8 mouse cellular contexts compared by ENCODE assay signal in the genomic region with DNA sequence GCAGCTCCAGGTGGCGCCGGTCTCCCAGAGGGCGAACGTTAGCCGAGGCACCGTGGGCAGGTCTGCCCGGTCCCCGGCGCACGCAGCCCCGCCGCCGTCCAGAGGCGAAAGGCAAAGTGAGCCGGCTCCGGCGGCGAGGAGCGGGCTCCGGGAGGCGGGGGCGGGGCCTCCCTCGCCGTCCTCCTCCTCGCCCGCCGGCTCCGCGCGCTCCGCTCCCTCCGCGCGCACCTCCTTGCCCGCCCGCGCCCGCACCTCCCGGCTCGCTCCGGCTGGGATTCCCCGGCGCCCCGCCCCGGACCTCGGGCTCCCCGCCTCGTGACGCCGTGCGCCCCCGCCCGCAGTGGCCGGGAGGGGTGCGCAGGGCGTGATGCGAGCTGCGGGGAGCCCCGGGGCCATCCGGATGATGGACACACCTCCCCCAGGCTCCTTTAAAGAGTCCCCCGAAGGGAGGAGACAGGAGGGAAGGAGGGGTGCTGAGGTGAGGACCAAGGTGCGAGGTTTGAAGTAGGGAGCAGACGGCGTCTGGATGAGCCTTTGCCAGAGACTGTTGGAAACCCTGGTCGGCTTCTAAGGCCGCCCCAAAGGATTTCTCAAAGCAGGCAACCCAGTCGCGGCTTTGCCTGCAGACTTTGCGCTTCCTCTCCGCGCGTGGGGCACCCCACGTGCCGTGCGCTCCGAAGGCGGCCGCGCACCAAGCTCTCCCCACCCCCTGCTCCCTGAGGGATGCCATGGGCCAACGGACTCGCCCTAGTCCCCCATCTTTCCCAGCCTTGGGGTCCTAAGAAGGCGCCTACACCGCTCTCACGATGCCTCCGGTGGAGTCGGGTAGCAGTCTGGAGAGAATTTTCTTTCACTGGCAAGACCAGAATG. TPM values are rescaled to one million over a fixed set of nuclear protein-coding genes. Genes with fewer than 3 reads are reported as not detected.
A peak's percentile ranks its signal among the peaks of the same experiment; 100 is the strongest.
DNase-seq lines count a peak whose midpoint lies in the region; ATAC-seq and TF ChIP-seq lines count a peak whose summit lies in the region.

TSS of gene Kcng3 (minus strand) at position 113 of the 870 bp plus-strand sequence.

- peak within 1 kb of the TSS; percentile 57 for H3K4me3 ChIP-seq in forebrain, embryonic 13.5 days
- H3K4me3 ChIP-seq in hindbrain, postnatal 0 days (ENCODE audit: low read length) = peak within 1 kb of the TSS; percentile 51
- peak within 1 kb of the TSS; percentile 63 for H3K4me3 ChIP-seq in limb, embryonic 13.5 days
- H3K4me3 ChIP-seq in midbrain, embryonic 16.5 days (ENCODE audit: low read depth, low read length) = peak within 1 kb of the TSS; percentile 56
- H3K4me3 ChIP-seq in stomach, postnatal 0 days (ENCODE audit: low read depth, low read length) = peak within 1 kb of the TSS; percentile 53

- H3K9ac ChIP-seq in forebrain, embryonic 13.5 days = peak within 1 kb of the TSS; percentile 60
- peak within 1 kb of the TSS; percentile 37 for H3K9ac ChIP-seq in hindbrain, postnatal 0 days (replicated peaks; ENCODE audit: low read length)
- peak within 1 kb of the TSS; percentile 65 for H3K9ac ChIP-seq in limb, embryonic 13.5 days
- peak within 1 kb of the TSS; percentile 59 for H3K9ac ChIP-seq in midbrain, embryonic 16.5 days (ENCODE audit: low read depth, low read length)
- peak within 1 kb of the TSS; percentile 47 for H3K9ac ChIP-seq in stomach, postnatal 0 days (ENCODE audit: low read length)

- TF ChIP-seq CTCF in hindbrain, postnatal 0 days (IDR thresholded peaks at IDR 0.05; ENCODE audit: low read depth) = no peak
- no peak for TF ChIP-seq CTCF in stomach, postnatal 0 days (IDR thresholded peaks at IDR 0.05; ENCODE audit: low read depth)

- peaks cover 31% of the 10 kb centered on the region for H3K4me1 ChIP-seq in forebrain, embryonic 13.5 days
- H3K4me1 ChIP-seq in hindbrain, postnatal 0 days (ENCODE audit: insufficient read depth, low read length) = no peaks in the 10 kb centered on the region; the same call in 1 of the 2 replicates
- peaks cover 24% of the 10 kb centered on the region for H3K4me1 ChIP-seq in limb, embryonic 13.5 days
- peaks cover 23% of the 10 kb centered on the region for H3K4me1 ChIP-seq in midbrain, embryonic 16.5 days (ENCODE audit: control insufficient read depth, insufficient read depth, low read length)
- H3K4me1 ChIP-seq in stomach, postnatal 0 days (replicated peaks; ENCODE audit: control insufficient read depth, insufficient read depth) = no peaks in the 10 kb centered on the region

- no peaks in the 10 kb centered on the region for H3K9me3 ChIP-seq in forebrain, embryonic 13.5 days (replicated peaks)
- H3K9me3 ChIP-seq in hindbrain, postnatal 0 days (ENCODE audit: low read length) = no peaks in the 10 kb centered on the region
- H3K9me3 ChIP-seq in limb, embryonic 13.5 days = no peaks in the 10 kb centered on the region
- no peaks in the 10 kb centered on the region for H3K9me3 ChIP-seq in midbrain, embryonic 16.5 days (replicated peaks; ENCODE audit: control insufficient read depth, low read length, poor library complexity, severe bottlenecking)
- H3K9me3 ChIP-seq in stomach, postnatal 0 days (ENCODE audit: control insufficient read depth, low read length) = no peaks in the 10 kb centered on the region

- no peak for TF ChIP-seq EP300 in stomach, postnatal 0 days (optimal IDR thresholded peaks at IDR 0.05)

- H3K27me3 ChIP-seq in forebrain, embryonic 13.5 days = peaks cover 86% of the 10 kb centered on the region
- H3K27me3 ChIP-seq in hindbrain, postnatal 0 days (ENCODE audit: insufficient read depth, low read length) = peaks cover 34% of the 10 kb centered on the region
- peaks cover 75% of the 10 kb centered on the region for H3K27me3 ChIP-seq in limb, embryonic 13.5 days
- H3K27me3 ChIP-seq in midbrain, embryonic 16.5 days (ENCODE audit: control insufficient read depth, insufficient read depth, low read depth, low read length) = peaks cover 36% of the 10 kb centered on the region
- peaks cover 8% of the 10 kb centered on the region; the same call in 1 of the 2 replicates for H3K27me3 ChIP-seq in stomach, postnatal 0 days (ENCODE audit: control insufficient read depth, insufficient read depth, low read length)

- no peaks in the 10 kb centered on the region for H3K36me3 ChIP-seq in forebrain, embryonic 13.5 days (ENCODE audit: poor library complexity, severe bottlenecking)
- no peaks in the 10 kb centered on the region for H3K36me3 ChIP-seq in hindbrain, postnatal 0 days (ENCODE audit: insufficient read depth, low read length)
- no peaks in the 10 kb centered on the region for H3K36me3 ChIP-seq in limb, embryonic 13.5 days
- no peaks in the 10 kb centered on the region for H3K36me3 ChIP-seq in midbrain, embryonic 16.5 days (ENCODE audit: control insufficient read depth, insufficient read depth, low read length)
- no peaks in the 10 kb centered on the region for H3K36me3 ChIP-seq in stomach, postnatal 0 days (ENCODE audit: control insufficient read depth, insufficient read depth, low read length)

- H3K4me2 ChIP-seq in forebrain, embryonic 13.5 days = peak within 1 kb of the TSS; percentile 83
- peak within 1 kb of the TSS; percentile 74 for H3K4me2 ChIP-seq in hindbrain, postnatal 0 days (ENCODE audit: low read depth, low read length)
- peak within 1 kb of the TSS; percentile 94 for H3K4me2 ChIP-seq in limb, embryonic 13.5 days (replicated peaks)
- H3K4me2 ChIP-seq in midbrain, embryonic 16.5 days (ENCODE audit: low read length) = peak within 1 kb of the TSS; percentile 78
- H3K4me2 ChIP-seq in stomach, postnatal 0 days (replicated peaks; ENCODE audit: low read depth) = peak within 1 kb of the TSS; percentile 94

- ATAC-seq in forebrain, embryonic 13.5 days = peak; percentile 59
- ATAC-seq in hindbrain, postnatal 0 days = peak; percentile 70
- ATAC-seq in limb, embryonic 13.5 days (ENCODE audit: low FRiP score, low read depth) = peak; percentile 57
- ATAC-seq in midbrain, embryonic 16.5 days = peak; percentile 66
- ATAC-seq in stomach, postnatal 0 days (ENCODE audit: low FRiP score, low TSS enrichment) = peak; percentile 62

- under 1% methylated on average over 79 of the region's 86 CpGs for WGBS in forebrain, embryonic 13.5 days
- under 1% methylated on average over 42 of the region's 86 CpGs for WGBS in hindbrain, postnatal 0 days
- WGBS in limb, embryonic 13.5 days = under 1% methylated on average over 68 of the region's 86 CpGs
- under 1% methylated on average over 67 of the region's 86 CpGs for WGBS in midbrain, embryonic 16.5 days
- WGBS in stomach, postnatal 0 days = under 1% methylated on average over 78 of the region's 86 CpGs

- no peak within 1 kb of the TSS for H3K27ac ChIP-seq in forebrain, embryonic 13.5 days
- 0 out of 2 replicates have a peak within 1 kb of the TSS, but pooled peaks have one; percentile 11 for H3K27ac ChIP-seq in hindbrain, postnatal 0 days
- H3K27ac ChIP-seq in limb, embryonic 13.5 days = no peak within 1 kb of the TSS
- H3K27ac ChIP-seq in midbrain, embryonic 16.5 days (ENCODE audit: low read length) = no peak within 1 kb of the TSS
- H3K27ac ChIP-seq in stomach, postnatal 0 days (replicated peaks) = no peak within 1 kb of the TSS

- peak; percentile 32 for DNase-seq in gastrocnemius, postnatal 10 days
- DNase-seq in gastrocnemius, adult 18-20 months (ENCODE audit: low spot score) = no peak
- peak; percentile 86 for DNase-seq in adrenal gland, adult 2 months
- DNase-seq in hindbrain, postnatal 0 days (ENCODE audit: low spot score) = peak; percentile 51
- DNase-seq in stomach, postnatal 0 days (ENCODE audit: low spot score) = peak; percentile 62

RNA-seq across cellular contexts. Expression of gene Kcng3, which starts in this region (rescaled TPM):
- total RNA-seq in gastrocnemius, postnatal 10 days (2021) = under 1 TPM in 1 of 2 experiments, not detected in 1; 0.16 TPM
- total RNA-seq in gastrocnemius, adult 18-20 months (2021) = not detected
- 10 to 100 TPM in 1 of 2 experiments, 1 to 10 TPM in 1; 8.9 to 13.2 TPM for total RNA-seq in adrenal gland, adult 2 months (2021)
- polyA plus RNA-seq in adrenal gland, adult 2 months (2012; rRNA removed) = 2.7 and 3.4 TPM in 2 replicates
- polyA plus RNA-seq in forebrain, embryonic 13.5 days (2015; fragmentation: Nextera tagmentation; extraction: Ambion mirVana) = not detected in 2 replicates
- total RNA-seq in hindbrain, postnatal 0 days (2014; rRNA removed) = 2.2 and 3.2 TPM in 2 replicates
- 0.06 and 0.11 TPM in 2 replicates for polyA plus RNA-seq in hindbrain, postnatal 0 days (2015; fragmentation: Nextera tagmentation; extraction: Ambion mirVana)
- not detected in 2 replicates for polyA plus RNA-seq in limb, embryonic 13.5 days (2015; fragmentation: Nextera tagmentation; extraction: Ambion mirVana)
- polyA plus RNA-seq in midbrain, embryonic 16.5 days (2015; fragmentation: Nextera tagmentation; extraction: Ambion mirVana) = 0.10 TPM in 1 of 2 replicates, not detected in the other
- 0.02 TPM in 1 of 2 replicates, not detected in the other for polyA plus RNA-seq in stomach, postnatal 0 days (2015; fragmentation: Nextera tagmentation; extraction: Ambion mirVana)

Comparison
In these comparisons a context has a peak if more than half of its experiments do, and no peak if none do; other contexts are left out.
1. Peak in DNase-seq in gastrocnemius, postnatal 10 days; RNA of the gene not detected or under 1 TPM.
2. Peak in ATAC-seq, H3K4me3 ChIP-seq, H3K9ac ChIP-seq and H3K4me2 ChIP-seq in forebrain, embryonic 13.5 days; RNA of the gene not detected or under 1 TPM.
3. Peak in ATAC-seq, H3K4me3 ChIP-seq, H3K9ac ChIP-seq and H3K4me2 ChIP-seq in limb, embryonic 13.5 days; RNA of the gene not detected or under 1 TPM.
4. Peak in ATAC-seq, H3K4me3 ChIP-seq, H3K9ac ChIP-seq and H3K4me2 ChIP-seq in midbrain, embryonic 16.5 days; RNA of the gene not detected or under 1 TPM.
5. Peak in DNase-seq, ATAC-seq, H3K4me3 ChIP-seq, H3K9ac ChIP-seq and H3K4me2 ChIP-seq in stomach, postnatal 0 days; RNA of the gene not detected or under 1 TPM.